Mouse (Mus musculus) right cerebral cortex, adult 18-20 months (tissue): ENCODE results near the gene Axl.
"Not testable (repeated sequence)": the region's sequence is repeated elsewhere in the genome, so short reads cannot be mapped to it uniquely, and the experiment has no call there.

Experiments used
- DNase-seq: peaks from one replicate; pipeline ENCODE4 v3.0.0; 2022; ENCODE audit warnings: mixed read lengths

Gene Axl

DNA sequence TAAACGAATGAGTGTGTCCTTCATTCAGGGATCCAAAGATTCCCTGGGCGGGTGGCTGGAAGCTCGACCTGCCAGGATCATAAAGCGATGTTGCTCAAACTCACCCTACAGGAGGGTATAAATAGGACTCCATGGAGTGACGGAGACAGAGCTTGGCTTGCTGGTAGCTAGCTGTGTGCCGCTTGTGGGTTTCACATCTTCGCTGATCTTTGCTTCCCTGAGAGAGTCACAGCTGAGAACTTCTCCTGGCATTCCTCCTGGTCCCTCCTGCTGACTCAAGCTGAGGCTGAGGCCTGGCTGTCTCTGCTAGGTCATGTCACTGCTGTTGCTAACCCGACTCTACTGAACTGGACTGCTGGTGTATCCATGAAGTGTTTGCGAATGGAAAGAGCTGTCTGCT is 4.5 kb upstream of the Axl start:
- not testable (repeated sequence) for DNase-seq

DNA sequence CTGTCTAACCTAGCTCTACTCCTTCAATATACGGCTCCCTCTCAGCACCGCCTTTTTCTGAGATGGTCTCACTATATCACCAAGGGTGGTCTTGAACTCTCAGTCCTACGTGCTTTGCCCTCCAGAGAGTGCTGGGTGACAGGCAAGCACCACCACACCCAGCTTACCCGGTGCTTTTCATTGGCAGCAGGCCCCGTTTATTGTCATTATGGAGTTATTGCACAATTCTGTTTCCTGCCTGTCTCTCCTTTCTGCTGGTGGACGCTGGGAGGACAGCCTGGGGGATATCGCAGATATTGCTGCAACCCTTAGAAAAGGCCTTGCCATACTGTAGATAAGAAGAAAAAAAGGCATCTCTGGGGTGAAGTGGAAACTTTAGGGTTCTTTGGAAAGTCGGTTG is 2.1 kb upstream of the Axl start:
- no peak for DNase-seq

DNA sequence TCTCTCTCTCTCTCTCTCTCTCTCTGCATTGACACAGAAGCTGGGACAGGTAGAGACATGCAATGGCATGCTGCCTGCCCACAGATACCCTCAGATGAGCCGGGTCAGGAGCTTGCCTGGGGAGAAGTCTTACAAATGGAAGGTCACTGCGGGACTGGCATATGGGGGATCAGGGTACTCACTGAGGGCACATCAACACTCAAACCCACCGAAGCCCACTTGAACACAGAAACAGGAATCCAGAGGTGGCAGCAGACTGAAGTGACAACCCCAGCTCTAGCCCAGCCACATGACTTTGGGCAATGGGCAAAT is 580 bp upstream of the Axl start:
- DNase-seq, result no peak

DNA sequence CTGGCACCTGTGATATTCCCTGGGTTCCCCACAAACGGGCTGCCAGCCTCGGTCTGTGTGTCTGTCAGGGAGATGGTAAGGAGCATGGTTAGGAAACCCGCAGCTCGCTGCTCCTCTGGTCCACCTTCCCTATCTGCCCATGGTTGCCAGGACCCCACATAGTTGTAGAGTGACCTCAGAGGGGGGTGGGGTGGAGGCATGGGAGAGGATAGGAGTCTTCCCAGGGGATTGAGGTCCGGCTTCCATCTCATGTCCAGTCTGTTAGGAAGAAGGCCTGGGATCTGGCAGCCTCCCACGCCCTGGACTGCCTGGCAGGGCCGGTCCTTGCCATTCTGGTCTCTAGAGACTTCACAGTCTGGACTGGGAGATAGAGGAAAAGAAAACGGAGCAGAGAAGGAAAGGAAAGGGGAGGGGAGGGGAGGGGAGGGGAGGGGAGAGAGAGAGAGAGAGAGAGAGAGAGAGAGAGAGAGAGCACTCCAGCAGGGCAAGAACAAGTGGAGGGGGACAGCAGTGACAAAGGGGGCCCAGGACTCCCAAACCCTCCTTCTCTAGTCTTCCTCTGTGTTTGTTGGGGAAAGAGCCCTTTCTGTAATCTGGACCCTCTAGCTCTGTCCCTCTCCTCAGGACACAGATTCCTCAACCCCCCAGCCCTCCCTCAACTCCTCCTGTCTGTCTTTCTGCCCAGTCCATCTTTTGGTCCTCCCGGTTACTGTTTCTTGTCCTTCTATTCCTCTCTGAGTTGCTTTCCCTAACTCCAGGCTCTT is 867 bp downstream of the Axl start:
- DNase-seq, result no peak

DNA sequence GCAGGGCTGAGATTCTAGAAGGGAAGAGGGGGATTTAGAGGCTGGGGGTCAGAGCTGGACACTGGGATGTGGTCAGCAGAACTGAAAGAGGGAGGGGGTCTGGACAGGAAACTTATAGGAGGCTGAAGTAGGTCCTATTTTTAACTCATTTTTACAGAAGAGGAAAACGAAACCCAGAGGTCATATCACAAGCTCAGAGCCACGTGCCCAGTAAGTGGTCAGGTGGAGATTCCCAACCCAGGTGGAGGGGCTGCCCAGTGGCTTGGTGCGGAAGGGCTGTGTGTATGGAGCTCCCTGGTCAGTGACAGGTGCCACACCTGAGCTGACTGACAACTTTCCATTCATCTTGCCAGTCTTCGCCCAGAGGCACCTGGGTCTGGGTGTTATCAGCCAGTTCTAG is 1.5 kb downstream of the Axl start:
- no peak for DNase-seq

DNA sequence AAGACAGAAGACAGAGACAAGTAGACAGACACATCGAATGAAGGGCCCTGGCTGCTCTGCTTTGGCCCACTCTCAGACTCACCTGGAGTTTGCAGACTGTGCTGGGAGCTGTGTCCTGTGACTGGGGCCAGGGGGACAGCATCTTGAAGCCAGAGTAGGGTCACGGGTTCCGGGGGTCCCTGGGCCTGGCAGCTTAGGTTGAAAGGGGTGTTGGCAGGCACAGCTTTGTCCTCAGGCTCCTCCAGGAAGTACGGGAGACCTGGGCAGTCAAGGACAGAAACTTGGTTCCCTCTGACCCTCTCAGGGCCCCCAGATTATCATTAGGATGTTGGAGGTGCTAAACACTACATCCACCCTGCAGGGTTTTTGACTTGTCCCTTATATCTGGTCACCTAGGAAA is 2.8 kb downstream of the Axl start:
- no peak for DNase-seq

DNA sequence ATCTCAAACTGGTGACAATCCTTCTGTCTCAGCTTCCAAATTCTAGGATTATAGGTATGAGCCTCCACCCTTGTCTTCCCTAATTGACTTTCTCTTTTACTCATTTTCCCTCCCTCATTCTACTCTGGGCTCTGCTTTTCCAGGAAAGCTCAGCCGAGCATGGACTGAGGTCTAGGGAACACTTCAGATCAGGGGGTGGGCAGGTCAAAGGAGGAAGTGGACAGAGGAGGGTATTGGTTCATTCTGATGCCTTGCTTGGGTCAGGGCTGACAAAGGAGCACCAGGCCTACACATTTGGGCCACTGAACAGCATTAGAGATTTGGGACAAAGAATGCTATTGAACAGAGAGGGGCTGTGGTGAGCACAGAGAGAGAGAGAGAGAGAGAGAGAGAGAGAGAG is 3.7 kb downstream of the Axl start:
- DNase-seq, result no peak

DNA sequence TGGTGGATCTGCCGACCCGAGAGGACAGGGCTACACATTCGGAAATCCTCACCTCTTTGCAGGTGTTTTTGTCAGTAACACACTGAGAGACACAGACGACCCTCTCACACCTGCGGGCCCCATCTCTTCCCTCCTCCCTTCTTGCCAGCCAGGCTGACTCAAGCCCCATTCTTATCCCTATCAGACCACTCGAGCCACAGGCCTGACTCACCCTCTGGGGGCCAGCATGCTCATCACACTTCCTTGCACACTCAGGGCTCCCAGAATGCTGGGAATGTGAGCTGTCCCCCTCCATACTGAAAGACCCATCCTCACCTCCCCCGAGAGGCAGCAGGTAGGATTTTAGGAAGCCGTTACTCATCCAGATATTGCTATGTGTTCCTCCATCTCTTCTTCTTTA is 4.8 kb downstream of the Axl start:
- DNase-seq, result no peak

DNA sequence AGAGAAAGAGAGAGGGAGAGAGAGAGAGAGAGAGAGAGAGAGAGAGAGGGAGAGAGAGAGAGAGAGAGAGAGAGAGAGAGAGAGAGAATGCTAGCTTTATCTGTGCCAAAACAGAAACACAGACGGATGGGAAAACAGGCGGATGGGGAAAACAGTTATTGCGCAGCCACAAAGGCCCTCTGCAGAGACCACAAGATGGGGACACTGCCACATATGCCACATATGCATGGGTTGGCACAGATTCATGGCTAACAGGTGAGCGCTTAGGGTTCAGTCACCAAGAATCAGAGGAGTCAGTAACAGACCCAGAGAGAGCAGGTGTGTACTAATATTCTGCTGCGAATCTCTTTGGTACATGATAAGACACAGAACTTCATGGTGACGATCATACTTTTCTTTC is 5.8 kb downstream of the Axl start:
- no peak for DNase-seq

DNA sequence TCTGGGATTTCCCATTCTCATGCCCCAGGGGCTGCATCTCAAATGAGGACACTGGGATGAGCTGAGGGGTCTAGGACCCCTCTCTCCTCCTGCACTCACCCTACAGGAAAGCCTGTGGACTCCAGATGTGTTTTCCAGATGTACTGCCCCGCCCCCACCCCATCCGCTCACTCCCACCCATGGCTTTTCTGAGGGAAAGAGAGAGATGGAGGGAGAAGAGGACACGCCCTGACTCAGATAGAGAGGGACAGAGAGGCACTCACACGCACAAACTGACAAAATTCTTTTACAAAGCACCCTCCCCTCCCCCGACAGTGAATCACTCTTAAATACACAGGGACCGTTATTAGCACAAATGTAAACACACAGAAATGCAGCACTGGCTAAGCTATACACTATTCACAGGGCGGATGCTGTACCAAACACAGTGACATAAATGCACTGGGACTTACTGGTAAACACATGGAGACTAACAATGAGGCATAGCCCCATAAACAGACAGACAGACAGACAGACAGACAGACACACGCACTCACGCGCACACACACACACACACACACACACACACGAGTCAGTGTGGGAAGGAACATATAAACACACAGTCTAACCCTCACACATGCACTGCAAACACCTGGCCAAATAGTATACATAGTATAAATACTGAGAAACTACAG is 6.4 kb downstream of the Axl start:
- DNase-seq, result no peak

DNA sequence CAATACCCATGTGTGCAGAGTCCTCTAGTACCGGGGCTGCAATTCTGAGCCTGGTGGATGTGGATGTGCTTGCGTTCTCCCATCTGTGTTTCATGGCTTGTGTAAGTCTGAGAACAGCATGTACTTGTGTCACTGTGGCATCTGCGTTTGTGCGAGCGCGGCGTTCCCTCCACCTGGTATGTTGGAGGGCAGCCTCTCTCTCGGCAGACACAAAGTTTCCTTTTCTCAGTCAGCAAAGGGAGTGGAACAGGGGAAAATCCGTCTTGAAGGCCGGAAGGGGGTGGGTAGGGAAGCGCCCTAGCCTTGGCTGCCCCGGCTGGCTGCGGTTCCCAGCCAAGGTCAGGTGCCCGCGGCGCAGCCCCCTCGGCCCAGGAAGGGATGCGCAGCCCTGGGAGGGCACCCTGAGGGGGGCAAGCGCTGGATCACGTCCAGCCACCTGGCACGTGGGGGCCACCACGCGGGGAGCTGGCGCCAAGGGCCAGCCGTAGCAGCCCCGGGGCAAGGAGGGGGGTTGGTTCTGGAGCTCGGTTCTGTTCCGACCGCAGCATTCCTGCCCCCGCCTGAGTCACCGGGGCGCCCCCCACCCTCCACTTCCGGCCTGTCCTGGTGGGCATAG is 7.1 kb downstream of the Axl start:
- DNase-seq, result peak; percentile 26

DNA sequence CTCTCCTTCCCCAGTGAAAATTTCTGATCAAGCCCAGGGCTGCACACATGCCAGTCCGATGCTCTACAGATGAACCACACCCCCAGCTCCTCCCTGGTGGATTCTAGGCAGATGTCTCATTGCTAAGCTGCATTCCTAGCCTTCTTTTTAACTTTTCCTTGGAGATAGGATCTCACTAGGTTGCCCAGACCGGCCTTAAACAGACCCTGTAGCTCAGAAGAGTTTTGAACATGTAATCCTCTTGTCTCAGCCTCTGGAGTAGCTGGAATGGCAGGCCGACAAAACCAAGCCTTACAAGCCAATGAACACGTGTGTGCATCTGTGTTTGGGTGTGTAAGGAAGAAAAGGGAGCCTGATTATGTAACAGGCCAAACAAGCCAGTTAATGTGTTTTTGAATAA is 7.8 kb downstream of the Axl start:
- DNase-seq, result no peak

DNA sequence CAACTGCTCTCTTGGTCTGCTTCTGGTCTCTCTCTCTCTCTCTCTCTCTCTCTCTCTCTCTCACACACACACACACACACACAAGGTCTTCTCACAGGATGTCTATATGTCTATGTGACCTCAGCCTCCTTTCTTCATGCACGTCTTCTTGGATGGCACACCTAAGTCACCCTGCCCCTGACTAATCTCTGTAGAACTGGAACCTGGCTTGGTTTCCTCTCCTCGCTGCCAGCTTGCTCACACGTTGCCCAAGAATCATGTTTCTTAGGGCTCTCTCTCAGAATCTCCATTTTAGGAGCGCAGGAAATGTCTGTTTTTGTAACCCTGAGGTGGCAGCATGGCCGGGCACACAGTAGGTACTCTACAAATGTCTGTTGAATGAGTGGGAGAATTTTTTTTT is 8.5 kb downstream of the Axl start:
- no peak for DNase-seq

DNA sequence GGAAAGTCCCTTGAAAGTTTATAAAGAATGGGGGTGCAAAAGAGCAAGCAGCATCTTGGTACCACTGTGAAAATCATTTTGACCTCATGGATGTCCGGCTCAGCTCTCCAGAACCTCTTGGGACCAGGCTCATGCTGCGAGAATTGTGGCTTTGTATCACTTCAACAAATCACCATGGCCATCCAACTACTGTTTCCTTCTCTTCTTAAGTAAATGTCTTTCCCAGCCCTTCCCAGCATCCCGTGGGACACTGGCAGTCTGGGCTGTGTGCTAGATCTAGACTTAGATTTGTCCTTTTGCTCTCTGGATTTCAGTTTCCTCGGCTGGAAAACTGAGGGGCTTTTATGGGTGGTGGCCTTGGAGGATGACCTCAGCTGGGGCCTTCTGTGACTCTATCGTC is 20.3 kb downstream of the Axl start:
- DNase-seq, result no peak

DNA sequence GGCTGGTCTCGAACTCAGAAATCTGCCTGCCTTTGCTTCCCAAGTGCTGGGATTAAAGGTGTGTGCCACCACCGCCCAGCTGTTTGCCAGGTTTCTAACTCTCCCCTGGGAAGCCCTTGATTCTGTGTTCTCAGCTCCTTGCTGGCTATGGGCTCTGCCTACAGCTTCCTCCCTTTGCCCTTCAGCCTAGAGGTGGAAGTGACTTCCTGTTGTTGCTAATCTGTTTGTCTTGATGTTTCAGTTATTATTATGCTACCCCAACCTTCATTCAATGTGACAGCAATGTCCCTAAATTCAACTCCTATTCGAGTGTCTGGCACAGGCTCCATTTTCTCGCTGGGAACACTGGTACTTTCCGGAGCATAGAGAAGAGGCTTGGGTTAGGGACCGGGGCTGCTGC is 22.4 kb downstream of the Axl start:
- DNase-seq, result no peak

DNA sequence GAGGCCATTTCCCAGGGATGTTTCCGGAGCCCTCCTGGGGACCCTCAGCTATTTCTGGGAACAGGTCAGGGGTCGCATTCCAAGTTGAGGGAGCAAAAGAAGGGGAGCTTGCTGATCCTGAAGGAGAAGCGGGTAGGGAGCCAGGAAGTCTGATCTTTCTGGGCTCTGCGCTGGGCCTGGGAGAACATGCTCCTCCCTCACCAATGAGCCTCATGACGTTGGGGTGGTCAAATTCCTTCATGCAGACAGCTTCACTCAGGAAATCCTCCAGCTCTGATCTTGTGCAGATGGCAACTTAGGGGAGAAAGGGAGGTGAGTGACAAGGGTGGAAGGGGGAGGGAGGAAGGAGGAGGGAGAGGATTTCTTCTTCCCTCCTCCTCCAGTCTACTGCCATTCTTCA is 24.3 kb downstream of the Axl start:
- DNase-seq, result no peak

DNA sequence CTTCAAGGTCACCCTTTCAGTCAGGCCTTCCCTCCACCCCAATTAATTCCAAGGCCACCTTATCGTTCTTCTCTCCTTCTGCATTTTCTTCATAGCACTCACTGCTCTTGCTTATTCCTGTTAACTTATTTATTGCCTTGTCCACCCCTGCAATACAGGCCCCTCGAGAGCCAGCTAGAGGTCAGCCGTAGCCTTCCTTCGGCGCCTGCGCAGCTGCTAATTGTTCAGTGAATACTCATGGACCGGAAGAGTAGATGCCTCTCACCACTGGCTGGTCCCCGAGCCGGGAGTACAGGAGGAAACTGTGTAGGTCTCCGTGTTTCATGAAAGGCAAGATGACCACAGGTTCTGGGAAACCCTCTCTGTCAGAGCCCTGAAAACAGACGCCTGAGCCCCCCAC is 24.8 kb downstream of the Axl start:
- no peak for DNase-seq

DNA sequence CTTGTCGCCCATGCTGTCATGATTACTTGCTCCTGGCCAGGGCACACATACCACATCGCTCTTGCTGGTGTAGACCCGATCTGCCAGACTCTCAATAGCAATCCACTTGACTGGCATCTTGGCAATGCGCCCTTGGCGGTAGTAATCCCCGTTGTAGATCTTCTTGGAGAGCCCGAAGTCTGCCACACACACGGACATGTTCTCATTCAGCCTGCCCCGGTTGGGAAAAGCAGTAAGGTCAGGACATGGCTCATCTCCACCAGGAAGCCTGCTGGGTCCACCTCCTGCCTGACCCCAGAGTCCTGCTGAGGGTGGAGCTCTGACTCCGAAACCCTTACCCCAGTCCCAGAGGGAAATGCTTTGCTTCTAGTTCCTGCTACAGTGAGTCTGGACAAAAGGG is 27.2 kb downstream of the Axl start:
- DNase-seq, result no peak

DNA sequence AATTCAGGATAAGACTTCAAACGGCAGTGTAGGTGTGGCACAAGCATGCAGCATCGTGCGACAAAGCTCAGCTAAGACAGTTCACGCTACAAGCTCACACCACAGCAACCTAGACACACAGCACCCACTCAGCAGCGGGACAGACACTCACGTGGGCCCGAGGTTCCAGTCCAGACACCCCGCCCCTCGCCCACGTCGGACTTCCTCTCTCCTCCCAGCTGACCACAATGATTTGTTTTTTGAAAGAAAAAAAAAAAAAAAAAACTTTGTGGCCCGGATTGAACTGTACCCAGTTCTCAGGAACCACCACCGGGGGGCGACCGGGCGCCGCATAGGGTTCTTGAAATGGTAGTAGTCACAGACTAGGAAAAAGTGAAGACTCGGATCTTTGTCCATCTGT is 32.5 kb downstream of the Axl start:
- peak; percentile 86 for DNase-seq

DNA sequence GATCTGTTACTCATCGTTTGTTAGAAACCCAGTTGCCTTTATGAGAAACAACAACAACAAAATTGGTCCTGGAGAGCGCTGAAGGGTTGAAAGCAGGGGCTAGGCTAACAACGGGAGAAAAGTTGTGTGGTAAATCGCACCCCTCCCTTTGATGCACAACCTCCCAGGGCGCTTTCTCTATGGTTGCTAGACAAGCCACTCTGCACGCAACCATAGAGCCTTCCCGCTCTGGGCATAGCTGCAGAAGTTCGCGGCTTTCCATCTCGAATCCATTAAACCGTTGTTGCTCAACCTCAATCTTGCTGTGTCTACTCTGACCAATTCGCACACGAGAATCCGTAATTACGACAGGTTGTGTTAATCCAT is 33.1 kb downstream of the Axl start:
- DNase-seq, result peak; percentile 66

DNA sequence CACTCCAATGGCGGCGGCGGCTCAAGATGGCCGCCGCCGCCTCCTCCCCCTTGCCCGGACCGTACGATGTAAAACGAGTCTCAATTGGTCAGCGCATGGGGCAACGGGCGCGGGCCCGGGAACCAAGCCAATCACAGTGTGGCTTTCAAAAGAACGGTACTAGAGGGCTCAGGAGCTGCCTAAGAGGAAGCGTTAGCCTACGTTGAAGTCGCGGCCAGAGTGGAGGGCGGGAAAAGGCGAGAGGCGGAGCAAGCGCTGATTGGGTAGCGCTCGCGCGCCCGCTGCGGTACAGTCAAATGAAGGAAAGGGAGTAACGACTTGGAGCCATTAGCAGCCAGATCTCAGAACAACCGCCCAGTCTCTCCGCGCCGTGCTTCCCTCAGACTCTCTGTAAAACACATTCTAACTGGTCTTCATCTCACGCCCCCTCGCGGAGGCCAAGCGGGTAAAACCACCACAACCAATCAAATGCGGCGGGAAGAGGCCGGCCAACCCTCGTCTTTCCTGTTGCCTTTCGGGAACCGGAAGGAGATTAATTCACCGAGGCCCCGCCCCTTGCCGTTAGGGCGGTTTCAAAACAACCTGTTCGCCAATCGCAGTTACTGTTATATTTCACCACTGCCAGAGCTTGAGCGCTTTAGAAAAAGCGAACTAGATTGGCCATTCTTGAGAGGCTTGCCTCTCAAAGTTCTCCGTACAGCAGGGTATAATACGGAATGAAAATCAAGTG is 33.6 kb downstream of the Axl start, which contains the start of gene Hnrnpul1:
Hnrnpul1 (minus strand) TSS at position 20 of the 730 bp plus-strand sequence.
- DNase-seq, result peak; percentile 99

DNA sequence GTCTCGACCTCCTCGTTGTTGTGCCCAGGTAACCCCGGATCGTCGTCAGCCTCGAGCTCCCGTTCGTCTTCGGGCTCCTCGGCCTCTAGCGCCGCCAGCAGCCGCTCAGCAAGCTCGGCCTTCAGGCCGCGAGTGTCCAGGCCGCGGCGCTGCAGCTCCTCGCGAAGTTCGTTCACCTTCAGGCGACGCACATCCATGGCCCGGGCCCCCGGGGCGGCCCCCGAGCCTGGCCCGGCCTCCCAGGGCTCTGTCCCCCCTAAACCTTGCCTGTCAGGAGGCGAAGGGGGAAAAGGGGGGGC is 34.1 kb downstream of the Axl start:
- DNase-seq, result no peak

DNA sequence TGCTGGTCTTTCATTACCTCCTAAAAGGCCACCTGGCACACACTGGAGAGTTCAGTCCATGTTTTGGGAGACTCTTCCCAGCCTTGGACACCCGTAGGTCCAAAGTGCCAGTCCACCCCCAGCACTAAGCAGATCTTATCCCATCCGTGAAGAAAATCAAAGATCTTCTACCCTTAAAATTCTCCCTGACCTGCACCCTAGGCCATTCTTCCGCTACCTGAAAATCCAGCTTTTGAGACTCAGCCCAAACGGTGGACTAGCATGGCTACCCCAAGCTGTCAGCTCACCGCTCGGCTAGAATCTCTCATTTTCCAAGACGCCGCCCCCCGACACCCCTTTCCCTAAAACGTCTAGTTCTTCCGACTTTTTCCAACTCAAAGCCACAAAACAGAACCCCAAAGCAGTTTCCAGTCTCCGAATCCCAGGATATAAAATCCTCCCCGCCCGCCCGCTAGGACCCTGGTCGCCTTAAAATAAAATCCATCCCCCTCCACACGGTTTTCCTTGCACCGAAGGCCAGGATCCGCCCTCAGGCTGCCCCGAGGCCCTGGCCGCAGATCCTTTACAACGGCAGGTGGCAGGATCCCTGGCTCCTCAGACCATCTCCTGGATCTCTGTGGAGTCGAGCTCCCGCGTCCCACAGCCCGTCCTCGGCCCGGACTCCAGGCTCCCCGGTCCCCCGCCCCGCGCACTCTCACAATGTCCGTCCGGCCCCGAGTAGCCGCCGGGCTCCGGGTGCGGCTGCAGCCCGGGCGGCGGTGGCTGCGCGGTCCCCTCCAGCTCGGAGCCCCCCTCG is 34.7 kb downstream of the Axl start:
- no peak for DNase-seq
